Mouse (Mus musculus) heart, adult 2 months (tissue): ENCODE measurements around the gene Zfp260. TPM values are rescaled to one million over a fixed set of nuclear protein-coding genes. Genes with fewer than 3 reads are reported as not detected.
A peak's percentile ranks its signal among the peaks of the same experiment; 100 is the strongest.

ENCODE experiments used
- DNase-seq, 2 experiments: peaks; one replicate each; pipeline ENCODE4 v3.0.0; 2021
- H3K27ac ChIP-seq: fragments of 200-600 bp; 2 replicates; pipeline ENCODE4 v1.8.1; 2022
- H3K27me3 ChIP-seq: fragments of 200-500 bp; 2 replicates; pipeline ENCODE4 v1.6.1; 2012; ENCODE audit warnings: mild to moderate bottlenecking, low read length, inconsistent platforms, mixed read lengths; ENCODE audit not compliant: control insufficient read depth, insufficient read depth
- H3K36me3 ChIP-seq: fragments of 200-500 bp; 2 replicates; pipeline ENCODE4 v1.6.1; 2012; ENCODE audit warnings: low read length, inconsistent platforms; ENCODE audit not compliant: control insufficient read depth, insufficient read depth
- H3K4me1 ChIP-seq: fragments of 200-500 bp; 2 replicates; pipeline ENCODE4 v1.6.1; 2011; ENCODE audit warnings: low read length; ENCODE audit not compliant: control insufficient read depth, insufficient read depth
- H3K4me3 ChIP-seq: fragments of 200-600 bp; 2 replicates; pipeline ENCODE4 v1.8.1; 2022
- H3K79me2 ChIP-seq: fragments of 200-500 bp; replicated peaks from 2 replicates; pipeline ENCODE4 v1.6.1; 2012; ENCODE audit warnings: mild to moderate bottlenecking, inconsistent platforms, low read length, moderate library complexity, mixed read lengths; ENCODE audit not compliant: control insufficient read depth, insufficient read depth
- H3K9ac ChIP-seq: fragments of 200-500 bp; 2 replicates; pipeline ENCODE4 v1.6.1; 2012; ENCODE audit warnings: low read depth, mild to moderate bottlenecking, control low read depth, inconsistent platforms, low read length, mixed read lengths
- CTCF ChIP-seq: fragments of 200-600 bp; IDR thresholded peaks from 2 replicates; pipeline ENCODE4 v1.8.1; 2022; ENCODE audit warnings: antibody characterized with exemption, mild to moderate bottlenecking, moderate library complexity
- EP300 ChIP-seq: fragments of 200-500 bp; IDR thresholded peaks from 2 replicates; pipeline ENCODE4 v1.6.1; 2011; ENCODE audit warnings: low read depth, low read length, control low read depth; ENCODE audit not compliant: insufficient read depth
- POLR2A ChIP-seq: fragments of 200-500 bp; IDR thresholded peaks from 2 replicates; pipeline ENCODE4 v1.6.1; 2011; ENCODE audit warnings: mild to moderate bottlenecking, low read depth, low read length, control low read depth; ENCODE audit not compliant: insufficient read depth
- WGBS: fragments of 180-500 bp; shearing (Covaris S2); methylation state at CpG from one replicate; pipeline ENCODE4 v1.1.7; 2018; 5-methylcytosine and 5-hydroxymethylcytosine counted together
- intact Hi-C: fragments of 180-260 bp; cut with DNase I; formaldehyde crosslinking; loops from one replicate; pipeline ENCODE4 v1.15.1; 2025
- long read RNA-seq: library from polyadenylated mRNA; stranded (forward); transcript quantifications from one replicate; pipeline ENCODE4 v2.0.0, GENCODE M21; 2021
- polyA plus RNA-seq: library from polyadenylated mRNA; depleted of rRNA; stranded (reverse); fragments of >200 nt; gene quantifications from 2 replicates; pipeline ENCODE4 v1.2.3, GENCODE M21; 2012; rRNA removed
- total RNA-seq, 2 experiments: library from RNA; stranded (reverse); gene quantifications; 2 replicates each; pipeline ENCODE4 v1.2.3; 2021

Gene Zfp260
- 10 to 100 TPM; 27.4 to 30.6 TPM for total RNA-seq
- 15.9 and 30.9 TPM in 2 replicates for polyA plus RNA-seq
- long read RNA-seq, full-length matches to known transcripts: 29 of 33 reads
- long read RNA-seq, partial matches to known transcripts: 0 of 33 reads
- long read RNA-seq, other reads (novel, unspliced or antisense): 4 of 33 reads

DNA sequence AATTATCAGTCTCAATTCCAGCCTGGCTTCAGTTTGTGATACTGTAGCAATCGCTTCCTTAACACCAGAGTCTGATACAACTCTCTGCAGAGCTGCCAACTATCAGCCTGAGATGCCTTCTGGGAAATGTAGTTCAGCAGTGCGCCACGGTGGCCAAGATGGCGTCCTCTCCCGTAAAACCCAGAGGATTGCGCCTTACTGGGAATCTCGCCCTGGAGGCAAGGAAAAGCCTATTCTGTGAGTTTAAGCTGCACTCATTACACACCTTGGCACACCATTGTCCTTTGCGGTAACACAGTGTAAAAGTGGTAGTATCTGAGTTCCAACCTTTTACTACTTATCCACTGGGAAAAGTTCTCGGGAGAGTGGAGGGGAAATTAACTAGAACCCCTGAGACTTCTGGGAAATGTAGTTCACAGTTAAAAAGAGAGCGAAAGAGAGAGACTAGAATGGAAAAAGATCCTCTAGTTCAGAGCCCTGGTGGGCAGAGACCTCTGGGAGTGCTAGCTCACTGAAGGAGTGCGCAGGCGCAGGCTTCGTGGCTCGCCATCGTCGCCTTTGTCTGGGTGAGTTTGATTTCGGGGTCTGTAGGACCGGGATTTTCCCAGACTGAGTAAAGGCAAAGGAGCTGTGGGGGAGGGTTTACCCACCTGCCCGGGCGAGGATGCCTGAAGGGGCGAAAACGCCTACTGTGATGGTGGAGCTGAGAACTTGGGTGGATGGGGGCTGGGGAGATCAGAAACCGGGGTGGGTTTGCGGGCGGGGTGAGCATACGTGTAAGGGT is at the start of gene Zfp260:
TSS of gene Zfp260 (plus strand) at position 132 of the 784 bp plus-strand sequence.
- TF ChIP-seq CTCF (peak; percentile 45), POLR2A (peak; percentile 90), EP300 (peak; percentile 42; the same call in 1 of the 2 replicates)
- Histone ChIP-seq H3K36me3 (peaks cover 1% of the 10 kb centered on the region), H3K9ac (peak within 1 kb of the TSS; percentile 81), H3K4me1 (peaks cover 3% of the 10 kb centered on the region), H3K4me3 (peak within 1 kb of the TSS; percentile 63), H3K27me3 (no peaks in the 10 kb centered on the region), H3K79me2 (peaks cover 2% of the 10 kb centered on the region; the same call in 1 of the 2 replicates), H3K27ac (peak within 1 kb of the TSS; percentile 96)
- WGBS: under 1% methylated on average over 26 of the region's 26 CpGs
- intact Hi-C loops: loop anchor here (1.0 to 5.0 kb wide), 2 partner anchors 75 to 188 kb away; partner anchors contain the start of genes Zfp27 and Zfp383
- peak; percentile 90 to 93 for DNase-seq

DNA sequence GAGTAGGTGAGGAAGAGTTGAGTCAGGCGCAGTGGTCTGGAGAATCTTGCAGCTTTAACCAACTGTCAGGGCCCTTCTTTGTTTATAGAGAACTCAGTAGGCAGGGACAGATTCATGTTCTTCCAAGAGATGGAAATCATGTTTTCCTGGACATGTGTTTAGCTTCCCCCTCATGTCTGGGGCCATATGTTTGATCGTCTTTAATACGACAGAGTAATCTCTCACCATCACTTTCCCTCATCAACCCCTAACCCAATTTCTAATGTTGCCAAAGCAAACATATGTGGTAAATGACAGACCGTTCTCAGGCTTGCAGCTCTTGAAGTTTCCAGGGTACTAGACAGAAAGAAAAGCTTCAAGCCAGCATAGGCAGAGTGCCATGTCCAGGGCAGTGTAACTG is 46.5 kb upstream of the Zfp260 start:
- no peaks in the 10 kb centered on the region for H3K27me3 ChIP-seq
- intact Hi-C loops: loop anchor here (2.0 kb wide), 1 partner anchor 95 kb away; no protein-coding TSS in a partner anchor
- H3K9ac ChIP-seq: no peak overlapping the region
- no peak overlapping the region for H3K27ac ChIP-seq
- H3K79me2 ChIP-seq: no peaks in the 10 kb centered on the region
- TF ChIP-seq CTCF (no peak), POLR2A (no peak), EP300 (no peak)
- no peak for DNase-seq
- 76% methylated on average over 4 of the region's 4 CpGs for WGBS
- no peaks in the 10 kb centered on the region for H3K36me3 ChIP-seq
- peaks cover 3% of the 10 kb centered on the region; the same call in 1 of the 2 replicates for H3K4me1 ChIP-seq
- H3K4me3 ChIP-seq: no peak overlapping the region

DNA sequence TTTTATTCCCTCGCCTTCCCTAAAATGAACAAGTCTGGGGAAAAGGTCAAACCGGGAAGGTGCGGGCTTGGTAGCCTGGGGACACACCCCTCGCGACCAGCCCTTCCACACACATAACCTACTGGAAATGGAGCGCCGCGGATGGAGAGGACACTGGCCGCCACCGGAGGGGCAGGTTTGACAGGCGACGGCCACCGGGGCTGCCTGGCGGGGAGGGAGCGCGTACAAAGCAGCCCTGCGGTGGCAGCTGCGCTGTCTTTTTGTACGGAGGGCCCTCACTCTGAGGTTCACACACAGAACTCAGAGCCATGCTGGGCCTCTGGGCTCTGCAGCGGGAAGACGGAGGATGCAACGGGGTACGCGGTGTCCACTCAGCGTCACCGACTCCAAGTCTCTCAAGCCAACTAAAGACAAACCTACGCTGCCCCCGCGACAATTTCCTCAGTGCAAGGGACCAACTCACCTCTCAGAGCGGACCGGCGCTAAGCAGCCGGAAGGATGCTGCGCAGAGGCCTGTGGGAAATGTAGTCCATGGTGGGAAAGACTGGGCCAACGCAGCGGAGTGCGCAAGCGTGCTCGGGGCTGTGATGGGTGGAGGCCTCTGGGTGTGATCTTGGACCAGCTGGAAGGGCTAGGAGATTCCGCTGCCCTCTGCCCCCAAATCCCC is 43.6 kb upstream of the Zfp260 start, which contains the start of gene Zfp14:
TSS of gene Zfp14 (minus strand) at position 499 of the 667 bp plus-strand sequence.
- Histone ChIP-seq H3K36me3 (no peaks in the 10 kb centered on the region), H3K9ac (peak within 1 kb of the TSS; percentile 62), H3K27ac (peak within 1 kb of the TSS; percentile 58), H3K27me3 (no peaks in the 10 kb centered on the region), H3K4me1 (peaks cover 3% of the 10 kb centered on the region; the same call in 1 of the 2 replicates), H3K79me2 (no peaks in the 10 kb centered on the region), H3K4me3 (peak within 1 kb of the TSS; percentile 81)
- peak; percentile 93 for DNase-seq
- TF ChIP-seq POLR2A (peak; percentile 82), EP300 (no peak)
- under 1% methylated on average over 40 of the region's 40 CpGs for WGBS
- intact Hi-C loops: loop anchor here (2.0 to 5.0 kb wide), 2 partner anchors 40 to 144 kb away; partner anchors contain the start of genes Gm26920, Zfp27, Zfp383 and Zfp566

DNA sequence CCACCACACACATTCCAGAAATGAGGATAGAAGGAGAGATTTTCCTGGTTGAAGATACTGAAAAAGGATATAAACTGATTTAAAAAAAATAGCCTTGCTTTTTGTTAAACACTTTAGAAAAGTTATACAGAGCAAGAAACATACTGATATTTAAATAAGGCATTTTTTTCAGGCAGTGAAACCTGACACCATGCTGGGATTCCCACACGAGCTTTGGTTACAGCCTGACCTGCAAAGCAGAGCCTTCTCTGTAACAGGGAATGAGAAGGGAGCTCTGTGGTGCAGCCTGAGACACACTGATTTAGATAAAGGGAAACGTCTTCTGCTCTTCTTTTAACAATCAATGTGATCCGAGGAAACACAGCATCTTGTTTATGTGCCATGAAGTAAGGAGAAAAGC is 41.0 kb upstream of the Zfp260 start:
- intact Hi-C loops: loop anchor here (5.0 kb wide), 1 partner anchor 146 kb away; the partner anchor contains the start of genes Zfp27 and Zfp383
- no peak overlapping the region for H3K4me3 ChIP-seq
- H3K79me2 ChIP-seq: no peaks in the 10 kb centered on the region
- H3K27ac ChIP-seq: no peak overlapping the region
- H3K27me3 ChIP-seq: no peaks in the 10 kb centered on the region
- WGBS: 13% methylated on average over 3 of the region's 3 CpGs
- H3K36me3 ChIP-seq: no peaks in the 10 kb centered on the region
- TF ChIP-seq CTCF (no peak), POLR2A (no peak), EP300 (no peak)
- H3K9ac ChIP-seq: no peak overlapping the region
- DNase-seq: no peak
- peaks cover 3% of the 10 kb centered on the region; the same call in 1 of the 2 replicates for H3K4me1 ChIP-seq

DNA sequence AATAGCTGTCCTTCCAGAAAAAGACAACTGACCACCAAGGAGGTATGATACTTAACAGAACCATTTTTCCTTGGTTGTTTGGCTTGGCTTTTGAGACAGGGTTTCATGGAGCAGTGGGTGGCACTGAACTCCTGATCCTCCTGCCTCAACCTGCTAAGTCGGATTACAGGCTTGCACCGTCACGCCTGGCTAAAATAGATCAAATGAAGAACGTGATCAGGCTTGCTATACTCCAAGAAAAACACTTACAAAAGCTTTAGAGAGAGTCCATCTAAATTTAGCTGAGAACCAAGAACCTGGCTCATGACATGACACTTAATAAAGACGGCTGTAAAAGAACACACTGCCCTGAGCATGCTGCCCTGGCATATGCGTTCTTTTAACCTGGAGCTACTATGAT is 34.2 kb upstream of the Zfp260 start:
- no peaks in the 10 kb centered on the region for H3K36me3 ChIP-seq
- intact Hi-C loops: no loop called here
- WGBS: 69% methylated on average over 6 of the region's 6 CpGs

More for the DNA sequence above, 34.2 kb upstream of the Zfp260 start:
- H3K4me1 ChIP-seq: no peaks in the 10 kb centered on the region
- no peak overlapping the region for H3K9ac ChIP-seq
- no peak for DNase-seq
- no peak overlapping the region for H3K4me3 ChIP-seq
- H3K79me2 ChIP-seq: no peaks in the 10 kb centered on the region
- no peak for TF ChIP-seq POLR2A
- TF ChIP-seq CTCF: no peak
- no peak for TF ChIP-seq EP300
- H3K27me3 ChIP-seq: no peaks in the 10 kb centered on the region
- peak overlapping the region; percentile 48 for H3K27ac ChIP-seq
